In genomic region chr1:90408504-90409215, GRCm38 (mm10) we compare ENCODE assay signal across 18 mouse cellular contexts.
DNase-seq lines count a peak whose midpoint lies in the region; ATAC-seq and TF ChIP-seq lines count a peak whose summit lies in the region.
"Had no signal": no experiment of that assay in that cellular context is flagged by ENCODE, and none has a peak within 500 bp of the region (broad histone marks: within the 10 kb centered on the region; RNA-seq: fewer than 3 reads in every experiment).

No protein-coding gene starts in this region.

- no peak for ATAC-seq in embryonic facial prominence, embryonic 11.5 days (replicated peaks; ENCODE audit: insufficient number of reproducible peaks, low FRiP score, low TSS enrichment, low read depth)
- ATAC-seq in lung, embryonic 15.5 days (ENCODE audit: borderline replicate concordance, extremely low read depth, low FRiP score, low TSS enrichment), result peak; percentile 81
- no peak for ATAC-seq in stomach, embryonic 15.5 days (ENCODE audit: insufficient read depth, low FRiP score, low read depth)
- ATAC-seq in frontal cortex, adult (ENCODE audit: low TSS enrichment), result no peak
- ATAC-seq: forebrain, embryonic 15.5 days; midbrain, embryonic 13.5 days had no signal

- H3K4me2 ChIP-seq in embryonic facial prominence, embryonic 11.5 days (ENCODE audit: low read depth, low read length), result no peak overlapping the region
- no peak overlapping the region for H3K4me2 ChIP-seq in lung, embryonic 15.5 days
- H3K4me2 ChIP-seq in stomach, embryonic 15.5 days, result no peak overlapping the region
- H3K4me2 ChIP-seq: forebrain, embryonic 15.5 days; limb, embryonic 15.5 days; midbrain, embryonic 13.5 days had no signal

- no peaks in the 10 kb centered on the region for H3K27me3 ChIP-seq in liver, adult 2 months (ENCODE audit: control insufficient read depth, insufficient read depth, low read length)
- no peaks in the 10 kb centered on the region for H3K27me3 ChIP-seq in embryonic facial prominence, embryonic 11.5 days (ENCODE audit: control insufficient read depth, insufficient read depth, low read length)
- no peaks in the 10 kb centered on the region for H3K27me3 ChIP-seq in lung, embryonic 15.5 days
- no peaks in the 10 kb centered on the region for H3K27me3 ChIP-seq in stomach, embryonic 15.5 days (replicated peaks)
- H3K27me3 ChIP-seq: forebrain, embryonic 15.5 days; limb, embryonic 15.5 days; midbrain, embryonic 13.5 days had no signal

- H3K27ac ChIP-seq in liver, adult 2 months (replicated peaks; ENCODE audit: insufficient read depth, low read depth, low read length), result no peak overlapping the region
- H3K27ac ChIP-seq in embryonic facial prominence, embryonic 11.5 days (replicated peaks; ENCODE audit: low read depth, low read length), result no peak overlapping the region
- peak overlapping the region; percentile 65 for H3K27ac ChIP-seq in lung, embryonic 15.5 days
- H3K27ac ChIP-seq in stomach, embryonic 15.5 days, result peak overlapping the region; percentile 0; the same call in 1 of the 2 replicates
- H3K27ac ChIP-seq: forebrain, embryonic 15.5 days; kidney, postnatal 0 days; limb, embryonic 15.5 days; macrophage; midbrain, embryonic 13.5 days had no signal

- peak; percentile 30 for DNase-seq in liver, adult 2 months (ENCODE audit: extremely low read depth, low read depth, low spot score)
- no peak for DNase-seq in liver
- peak; percentile 58 for DNase-seq in embryonic facial prominence, embryonic 11.5 days (ENCODE audit: low spot score)
- no peak for DNase-seq in gastrocnemius, adult 18-20 months (ENCODE audit: low spot score)
- no peak for DNase-seq in thymus, postnatal 36 days
- DNase-seq: cerebellum, postnatal 10 days; heart, adult 11 months; right cerebral cortex, postnatal 25 days; thymus, adult 18-20 months had no signal

- no peaks in the 10 kb centered on the region for H3K79me2 ChIP-seq in liver, adult 2 months (ENCODE audit: control insufficient read depth, insufficient read depth, low read length)

- no peak overlapping the region for H3K9ac ChIP-seq in liver, adult 2 months (ENCODE audit: low read depth, low read length)
- H3K9ac ChIP-seq in embryonic facial prominence, embryonic 11.5 days (replicated peaks; ENCODE audit: low read length), result no peak overlapping the region
- H3K9ac ChIP-seq in lung, embryonic 15.5 days, result no peak overlapping the region
- no peak overlapping the region for H3K9ac ChIP-seq in stomach, embryonic 15.5 days
- H3K9ac ChIP-seq: forebrain, embryonic 15.5 days; limb, embryonic 15.5 days; midbrain, embryonic 13.5 days had no signal

- H3K4me3 ChIP-seq in liver, adult 2 months (ENCODE audit: insufficient read depth, low read depth, low read length), result no peak overlapping the region
- H3K4me3 ChIP-seq in embryonic facial prominence, embryonic 11.5 days (ENCODE audit: low read depth, low read length), result no peak overlapping the region
- H3K4me3 ChIP-seq in lung, embryonic 15.5 days, result no peak overlapping the region
- no peak overlapping the region for H3K4me3 ChIP-seq in stomach, embryonic 15.5 days (replicated peaks)
- H3K4me3 ChIP-seq: erythroblast, embryonic 14.5 days; forebrain, embryonic 15.5 days; limb, embryonic 15.5 days; midbrain, embryonic 13.5 days had no signal

- 58% methylated on average over 16 of the region's 16 CpGs for WGBS in liver, adult 2 months
- 61% methylated on average over 16 of the region's 16 CpGs for WGBS in embryonic facial prominence, embryonic 11.5 days
- WGBS in lung, embryonic 15.5 days, result 33% methylated on average over 16 of the region's 16 CpGs
- 25% methylated on average over 16 of the region's 16 CpGs for WGBS in stomach, embryonic 15.5 days

- no peaks in the 10 kb centered on the region for H3K36me3 ChIP-seq in liver, adult 2 months (ENCODE audit: control insufficient read depth, insufficient read depth, low read length)
- H3K36me3 ChIP-seq in embryonic facial prominence, embryonic 11.5 days (replicated peaks; ENCODE audit: control insufficient read depth, insufficient read depth, low read depth, low read length), result no peaks in the 10 kb centered on the region
- no peaks in the 10 kb centered on the region for H3K36me3 ChIP-seq in lung, embryonic 15.5 days
- no peaks in the 10 kb centered on the region for H3K36me3 ChIP-seq in stomach, embryonic 15.5 days
- H3K36me3 ChIP-seq: forebrain, embryonic 15.5 days; limb, embryonic 15.5 days; midbrain, embryonic 13.5 days had no signal

- no peaks in the 10 kb centered on the region for H3K9me3 ChIP-seq in embryonic facial prominence, embryonic 11.5 days (replicated peaks; ENCODE audit: control insufficient read depth, low read length)
- no peaks in the 10 kb centered on the region for H3K9me3 ChIP-seq in lung, embryonic 15.5 days
- H3K9me3 ChIP-seq in stomach, embryonic 15.5 days, result no peaks in the 10 kb centered on the region
- H3K9me3 ChIP-seq: forebrain, embryonic 15.5 days; limb, embryonic 15.5 days; midbrain, embryonic 13.5 days had no signal

- TF ChIP-seq POLR2A in liver, adult 2 months (IDR thresholded peaks at IDR 0.05; ENCODE audit: extremely low read depth, insufficient read depth, low read length), result no peak

- TF ChIP-seq CTCF in liver, adult 2 months (IDR thresholded peaks at IDR 0.05; ENCODE audit: low read depth, low read length), result no peak

- peaks cover 3% of the 10 kb centered on the region; the same call in 1 of the 2 replicates for H3K4me1 ChIP-seq in liver, adult 2 months (ENCODE audit: control insufficient read depth, insufficient read depth, low read length)
- H3K4me1 ChIP-seq in embryonic facial prominence, embryonic 11.5 days (ENCODE audit: control insufficient read depth, insufficient read depth, low read length), result no peaks in the 10 kb centered on the region
- peaks cover 37% of the 10 kb centered on the region for H3K4me1 ChIP-seq in lung, embryonic 15.5 days
- H3K4me1 ChIP-seq in stomach, embryonic 15.5 days, result no peaks in the 10 kb centered on the region
- H3K4me1 ChIP-seq: forebrain, embryonic 15.5 days had no signal

Comparison
In these comparisons a context has a peak if more than half of its experiments do, and no peak if none do; other contexts are left out.
1. DNase-seq: peak in liver, adult 2 months (single experiment) and embryonic facial prominence, embryonic 11.5 days (single experiment); none in liver (single experiment), gastrocnemius, adult 18-20 months (single experiment) and thymus, postnatal 36 days (0 of 2).
2. H3K27ac ChIP-seq: peak in lung, embryonic 15.5 days (single experiment) and stomach, embryonic 15.5 days (single experiment); none in liver, adult 2 months (single experiment) and embryonic facial prominence, embryonic 11.5 days (single experiment).